Mouse (Mus musculus): ENCODE data around the gene Sptssb. TPM values are rescaled to one million over a fixed set of nuclear protein-coding genes. Genes with fewer than 3 reads are reported as not detected.

Gene Sptssb
- polyA plus RNA-seq, 1 experiment: 2.6 TPM

Other genes with a start within 250 kb of the Sptssb start
- gene Nmd3, start 138.0 kb downstream of the Sptssb start, polyA plus RNA-seq (2012; rRNA removed): 25.7 and 26.9 TPM in 2 replicates
- not detected in 2 replicates for gene Otol1, start 147.7 kb upstream of the Sptssb start, polyA plus RNA-seq (2012; rRNA removed)